Mouse (Mus musculus) hindbrain, embryonic 11.5 days (tissue): ENCODE results near the gene Fer. TPM values are rescaled to one million over a fixed set of nuclear protein-coding genes. Genes with fewer than 3 reads are reported as not detected.

Experiments used
- ATAC-seq: fragments of 200-750 bp; cut with Nextera tagmentation; 2 replicates; pipeline ENCODE4 v1.8.0; 2017; ENCODE audit warnings: mild to moderate bottlenecking, moderate TSS enrichment, moderate library complexity; ENCODE audit not compliant: low FRiP score
- DNase-seq: peaks from one replicate; pipeline ENCODE4 v3.0.0-alpha.2; 2015; ENCODE audit warnings: low spot score
- H3K27ac ChIP-seq: fragments of 300-500 bp; sonication (generic); 2 replicates; pipeline ENCODE4 v1.5.1; 2014; ENCODE audit warnings: mild to moderate bottlenecking, low read depth, low read length
- H3K27me3 ChIP-seq: fragments of 300-500 bp; sonication (generic); 2 replicates; pipeline ENCODE4 v1.6.1; 2014; ENCODE audit warnings: mild to moderate bottlenecking, low read length, moderate library complexity, mixed read lengths; ENCODE audit not compliant: control insufficient read depth, insufficient read depth
- H3K36me3 ChIP-seq: fragments of 300-500 bp; sonication (generic); 2 replicates; pipeline ENCODE4 v1.6.1; 2014; ENCODE audit warnings: mild to moderate bottlenecking, low read length, moderate library complexity, mixed read lengths; ENCODE audit not compliant: control insufficient read depth, insufficient read depth
- H3K4me1 ChIP-seq: fragments of 300-500 bp; sonication (generic); replicated peaks from 2 replicates; pipeline ENCODE4 v1.6.1; 2014; ENCODE audit warnings: low read length, mixed read lengths; ENCODE audit not compliant: control insufficient read depth, insufficient read depth
- H3K4me2 ChIP-seq: fragments of 300-500 bp; sonication (generic); replicated peaks from 2 replicates; pipeline ENCODE4 v1.6.1; 2014; ENCODE audit warnings: mild to moderate bottlenecking, low read depth, low read length
- H3K4me3 ChIP-seq: fragments of 300-500 bp; sonication (generic); 2 replicates; pipeline ENCODE4 v1.5.1; 2014; ENCODE audit warnings: low read depth, low read length
- H3K9ac ChIP-seq: fragments of 300-500 bp; sonication (generic); 2 replicates; pipeline ENCODE4 v1.6.1; 2014; ENCODE audit warnings: low read depth, low read length
- H3K9me3 ChIP-seq: fragments of 300-500 bp; sonication (generic); 2 replicates; pipeline ENCODE4 v1.6.1; 2016; ENCODE audit warnings: low read length; ENCODE audit not compliant: control insufficient read depth
- WGBS: fragments of 180-500 bp; shearing (Covaris S2); extraction: QIAGEN DNeasy Blood & Tissue Kit; methylation state at CpG from one replicate; pipeline ENCODE4 v1.1.7; 2014; 5-methylcytosine and 5-hydroxymethylcytosine counted together
- polyA plus RNA-seq: library from polyadenylated mRNA; unstranded; fragments of >200 nt; fragmentation: Nextera tagmentation; extraction: Ambion mirVana; gene quantifications from 2 replicates; pipeline ENCODE4 v1.2.1, GENCODE M21; 2014

Fer gene
- polyA plus RNA-seq, 1 experiment from 2014 or later = 34.2 TPM

DNA sequence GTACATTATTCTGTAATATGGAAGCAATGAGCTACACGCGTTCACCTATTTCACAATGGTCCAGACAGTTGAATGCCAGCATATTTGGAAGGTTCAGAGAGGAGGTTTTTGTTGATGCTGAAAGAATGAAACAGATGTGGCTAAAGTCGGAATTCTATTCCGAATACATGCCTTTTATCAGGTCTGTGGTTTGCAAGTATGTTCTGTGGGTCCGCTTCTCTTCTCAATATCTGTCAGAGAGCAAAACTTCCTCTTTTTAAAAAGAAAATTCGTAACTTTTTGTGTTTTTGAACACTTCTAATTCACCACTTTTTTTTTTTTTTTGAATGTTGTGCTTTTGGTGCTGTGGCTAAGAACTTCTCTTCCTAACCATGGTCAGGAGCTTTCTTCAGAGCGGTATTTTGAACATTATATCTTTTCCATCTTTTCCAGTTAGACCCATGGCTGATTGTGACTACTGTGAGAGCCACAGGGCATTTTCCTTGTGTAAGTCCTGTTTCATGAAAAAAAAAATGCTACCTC, 5.8 kb upstream of the Fer start:
- no peak overlapping the region for H3K4me2 ChIP-seq

GRCm38 (mm10) chr17:63860988-63861387, 1.9 kb upstream of the Fer start:
- DNase-seq (peak; percentile 34), ATAC-seq (no peak)
- Histone ChIP-seq H3K4me1 (no peaks in the 10 kb centered on the region), H3K4me2 (no peak overlapping the region), H3K36me3 (no peaks in the 10 kb centered on the region), H3K9me3 (no peaks in the 10 kb centered on the region), H3K9ac (no peak overlapping the region), H3K27me3 (no peaks in the 10 kb centered on the region), H3K4me3 (no peak overlapping the region), H3K27ac (no peak overlapping the region)
- 73% methylated on average over 4 of the region's 4 CpGs for WGBS

More for the DNA sequence above, 5.8 kb upstream of the Fer start:
- no peaks in the 10 kb centered on the region for H3K4me1 ChIP-seq
- WGBS = 89% methylated on average over 7 of the region's 7 CpGs
- no peaks in the 10 kb centered on the region for H3K9me3 ChIP-seq
- no peak overlapping the region for H3K4me3 ChIP-seq
- ATAC-seq (no peak), DNase-seq (no peak)
- H3K9ac ChIP-seq = no peak overlapping the region
- H3K36me3 ChIP-seq = no peaks in the 10 kb centered on the region
- H3K27ac ChIP-seq = no peak overlapping the region
- no peaks in the 10 kb centered on the region for H3K27me3 ChIP-seq

- WGBS = 76% methylated on average over 3 of the region's 3 CpGs
- Histone ChIP-seq H3K9me3 (no peaks in the 10 kb centered on the region), H3K27me3 (no peaks in the 10 kb centered on the region), H3K36me3 (no peaks in the 10 kb centered on the region), H3K27ac (no peak overlapping the region), H3K9ac (no peak overlapping the region), H3K4me2 (no peak overlapping the region), H3K4me3 (no peak overlapping the region), H3K4me1 (no peaks in the 10 kb centered on the region)
- ATAC-seq (no peak), DNase-seq (no peak)
These were observed 463 bp upstream of the Fer start for GRCm38 (mm10) chr17:63862399-63862798.

- Histone ChIP-seq H3K4me1 (no peaks in the 10 kb centered on the region), H3K4me3 (peak within 1 kb of the TSS; percentile 74), H3K27me3 (no peaks in the 10 kb centered on the region), H3K4me2 (peak within 1 kb of the TSS; percentile 92), H3K9me3 (no peaks in the 10 kb centered on the region), H3K9ac (peak within 1 kb of the TSS; percentile 74), H3K27ac (peak within 1 kb of the TSS; percentile 76), H3K36me3 (no peaks in the 10 kb centered on the region)
- DNase-seq = peak; percentile 98
- ATAC-seq = peak; percentile 100
- WGBS = under 1% methylated on average over 52 of the region's 55 CpGs
These were observed 836 bp downstream of the Fer start, which contains the start of gene A930002H24Rik for GRCm38 (mm10) chr17:63863647-63864149. Gene A930002H24Rik (minus strand): TSS chr17:63863791.

- WGBS = under 1% methylated on average over 22 of the region's 48 CpGs
These were observed 1.3 kb downstream of the Fer start for GRCm38 (mm10) chr17:63864171-63864571.

GRCm38 (mm10) chr17:63871773-63872172, 8.9 kb downstream of the Fer start:
- no peak overlapping the region for H3K27ac ChIP-seq
- no peak for DNase-seq
- 0 out of 2 replicates have a peak, but pooled peaks cover 3% of the 10 kb centered on the region for H3K9me3 ChIP-seq
- ATAC-seq = no peak
- no peaks in the 10 kb centered on the region for H3K4me1 ChIP-seq
- no peak overlapping the region for H3K4me2 ChIP-seq
- 90% methylated on average over 7 of the region's 7 CpGs for WGBS
- no peaks in the 10 kb centered on the region for H3K36me3 ChIP-seq
- H3K4me3 ChIP-seq = no peak overlapping the region
- H3K27me3 ChIP-seq = no peaks in the 10 kb centered on the region
- no peak overlapping the region for H3K9ac ChIP-seq

More at GRCm38 (mm10) chr17:63864171-63864571, 1.3 kb downstream of the Fer start:
- Histone ChIP-seq H3K9me3 (no peaks in the 10 kb centered on the region), H3K27me3 (no peaks in the 10 kb centered on the region), H3K4me1 (no peaks in the 10 kb centered on the region), H3K4me2 (peak overlapping the region; percentile 92), H3K4me3 (peak overlapping the region; percentile 74), H3K36me3 (no peaks in the 10 kb centered on the region), H3K9ac (peak overlapping the region; percentile 74), H3K27ac (peak overlapping the region; percentile 76)
- ATAC-seq (peak; percentile 85), DNase-seq (peak; percentile 75)

DNA sequence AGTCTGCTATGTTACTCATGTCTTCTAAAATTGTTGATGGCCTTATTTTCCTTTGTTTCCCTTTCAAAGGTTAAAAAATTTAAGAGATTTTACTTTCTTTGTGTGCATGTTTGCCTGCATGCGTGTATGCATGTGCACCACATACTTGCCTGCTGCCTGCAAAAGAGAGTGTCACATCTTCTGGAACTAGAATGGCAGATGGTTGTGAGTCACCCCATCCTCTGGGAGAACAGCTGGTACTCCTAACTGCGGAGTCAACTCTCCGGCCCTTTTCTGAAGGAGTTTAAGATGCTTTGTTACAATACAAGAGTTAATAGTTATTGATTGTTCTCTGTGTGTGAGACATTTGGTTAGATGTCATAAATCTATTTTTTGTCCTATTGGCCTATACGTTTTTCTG, 16.0 kb downstream of the Fer start:
- DNase-seq (peak; percentile 11), ATAC-seq (peak; percentile 76)
- Histone ChIP-seq H3K4me2 (no peak overlapping the region), H3K27me3 (no peaks in the 10 kb centered on the region), H3K4me1 (no peaks in the 10 kb centered on the region), H3K27ac (no peak overlapping the region), H3K9me3 (no peaks in the 10 kb centered on the region), H3K36me3 (no peaks in the 10 kb centered on the region), H3K9ac (no peak overlapping the region), H3K4me3 (no peak overlapping the region)
- 76% methylated on average over 4 of the region's 4 CpGs for WGBS

DNA sequence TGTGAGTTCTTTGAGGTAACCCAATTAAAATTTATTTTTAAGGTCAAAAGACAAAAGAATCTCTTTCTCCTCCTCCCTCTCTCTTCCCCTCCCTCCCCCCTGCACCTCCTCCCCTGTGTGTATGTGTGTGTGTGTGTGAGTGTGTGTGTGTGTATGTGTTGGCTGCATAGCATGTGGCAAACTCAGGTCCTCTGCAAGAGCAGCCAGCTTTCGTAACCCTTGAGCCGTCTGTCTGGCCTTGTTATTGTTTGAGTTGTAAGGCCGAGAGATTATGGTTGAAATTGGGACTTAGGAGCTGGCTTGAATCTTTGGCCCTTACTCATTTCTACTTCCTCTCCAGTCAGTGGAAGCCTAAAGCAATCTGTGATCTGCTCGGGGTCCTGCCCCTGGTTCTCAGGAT, 17.1 kb downstream of the Fer start:
- Histone ChIP-seq H3K9me3 (no peaks in the 10 kb centered on the region), H3K27me3 (no peaks in the 10 kb centered on the region), H3K9ac (no peak overlapping the region), H3K4me2 (no peak overlapping the region), H3K4me1 (no peaks in the 10 kb centered on the region), H3K27ac (no peak overlapping the region), H3K4me3 (no peak overlapping the region), H3K36me3 (no peaks in the 10 kb centered on the region)
- no peak for ATAC-seq
- no peak for DNase-seq
- 88% methylated on average over 4 of the region's 4 CpGs for WGBS

DNA sequence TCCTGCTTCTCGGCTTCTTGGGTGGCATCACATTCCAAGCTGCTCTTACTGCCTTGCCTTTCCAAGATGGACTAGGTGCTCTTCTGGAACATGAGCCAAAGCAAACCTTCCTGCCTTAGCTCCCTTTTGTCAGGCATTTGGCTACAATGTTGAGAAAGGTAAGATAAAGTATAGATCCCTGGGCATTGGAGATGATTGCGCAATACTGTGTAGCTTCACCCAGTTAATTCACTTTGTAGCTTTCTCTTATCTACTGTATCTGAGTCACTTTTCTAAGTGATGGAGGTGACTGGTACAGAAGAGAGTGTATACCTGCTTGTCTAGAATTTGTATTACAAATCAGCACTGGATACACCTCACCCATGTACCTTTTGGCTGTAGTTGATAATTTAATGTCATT, 24.1 kb downstream of the Fer start:
- no peak for DNase-seq
- Histone ChIP-seq H3K4me2 (no peak overlapping the region), H3K36me3 (no peaks in the 10 kb centered on the region), H3K9me3 (no peaks in the 10 kb centered on the region), H3K27ac (no peak overlapping the region), H3K4me3 (no peak overlapping the region), H3K27me3 (no peaks in the 10 kb centered on the region), H3K4me1 (no peaks in the 10 kb centered on the region), H3K9ac (no peak overlapping the region)
- no peak for ATAC-seq
- WGBS = 95% methylated on average over 2 of the region's 2 CpGs
